8 mouse cellular contexts compared by ENCODE assay signal in the genomic region with DNA sequence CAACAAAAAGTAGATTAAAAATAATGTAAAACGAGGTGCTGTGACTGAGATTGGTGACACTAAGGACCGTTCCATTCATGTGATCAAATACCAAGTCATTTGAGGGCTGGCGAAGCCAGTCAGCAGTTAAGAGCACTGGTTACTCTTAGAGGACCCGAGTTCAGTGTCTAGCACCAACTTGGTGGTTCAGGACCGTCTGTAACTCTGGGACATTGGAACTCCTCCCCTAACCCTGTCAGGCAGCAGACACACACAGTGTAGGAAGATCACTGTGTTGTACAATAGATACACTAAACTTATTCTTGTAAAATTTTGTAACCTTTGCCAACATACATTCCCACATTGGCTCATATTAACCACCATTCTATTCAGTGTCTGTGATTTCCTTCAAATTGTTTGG. TPM values are rescaled to one million over a fixed set of nuclear protein-coding genes. Genes with fewer than 3 reads are reported as not detected.
DNase-seq lines count a peak whose midpoint lies in the region; ATAC-seq and TF ChIP-seq lines count a peak whose summit lies in the region.

No protein-coding gene starts in this region.

- H3K36me3 ChIP-seq in heart, embryonic 13.5 days: peaks cover 38% of the 10 kb centered on the region
- peaks cover 17% of the 10 kb centered on the region for H3K36me3 ChIP-seq in forebrain, postnatal 0 days (ENCODE audit: insufficient read depth)
- H3K36me3 ChIP-seq in macrophage (ENCODE audit: inconsistent target): peaks cover 20% of the 10 kb centered on the region; the same call in 1 of the 2 replicates

- H3K4me3 ChIP-seq in heart, embryonic 13.5 days: peak overlapping the region; percentile 83
- peak overlapping the region; percentile 86 for H3K4me3 ChIP-seq in forebrain, postnatal 0 days (ENCODE audit: low read depth, low read length)
- H3K4me3 ChIP-seq in macrophage (ENCODE audit: inconsistent target): peak overlapping the region; percentile 67

- H3K9me3 ChIP-seq in heart, embryonic 13.5 days: no peaks in the 10 kb centered on the region
- no peaks in the 10 kb centered on the region for H3K9me3 ChIP-seq in forebrain, postnatal 0 days (ENCODE audit: low read length)

- H3K27ac ChIP-seq in heart, embryonic 13.5 days (replicated peaks): no peak overlapping the region
- H3K27ac ChIP-seq in forebrain, postnatal 0 days (ENCODE audit: low read depth, low read length): no peak overlapping the region
- H3K27ac ChIP-seq in macrophage: no peak overlapping the region

- ATAC-seq in heart, embryonic 13.5 days (ENCODE audit: extremely low read depth, insufficient number of reproducible peaks, low FRiP score, low TSS enrichment): no peak
- ATAC-seq in forebrain, postnatal 0 days: no peak
- no peak for ATAC-seq in activated CD4-positive, CD25-positive, alpha-beta regulatory T cell, adult 4 months

- 18% methylated on average over 5 of the region's 5 CpGs for WGBS in heart, embryonic 13.5 days
- WGBS in forebrain, postnatal 0 days: 11% methylated on average over 5 of the region's 5 CpGs
- 26% methylated on average over 5 of the region's 5 CpGs for WGBS in macrophage (ENCODE audit: missing documents)

- H3K79me2 ChIP-seq in macrophage (ENCODE audit: inconsistent target): peaks cover 8% of the 10 kb centered on the region; the same call in 1 of the 2 replicates

- no peak for TF ChIP-seq CTCF in forebrain, postnatal 0 days (IDR thresholded peaks at IDR 0.05; ENCODE audit: low read depth)

- intact Hi-C loops in heart, postnatal 25 days (cut with DNase I): loop anchor here (5.0 kb wide), 1 partner anchor 43 kb away; a partner anchor contains a TSS

- peak overlapping the region; percentile 83 for H3K4me2 ChIP-seq in heart, embryonic 13.5 days
- H3K4me2 ChIP-seq in forebrain, postnatal 0 days (ENCODE audit: low read depth): peak overlapping the region; percentile 68

- no peaks in the 10 kb centered on the region for H3K27me3 ChIP-seq in heart, embryonic 13.5 days (replicated peaks)
- no peaks in the 10 kb centered on the region for H3K27me3 ChIP-seq in forebrain, postnatal 0 days (ENCODE audit: insufficient read depth, low read length)

- H3K4me1 ChIP-seq in heart, embryonic 13.5 days: peaks cover 20% of the 10 kb centered on the region
- H3K4me1 ChIP-seq in forebrain, postnatal 0 days (ENCODE audit: insufficient read depth): 0 out of 2 replicates have a peak, but pooled peaks cover 7% of the 10 kb centered on the region

- peak overlapping the region; percentile 93 for H3K9ac ChIP-seq in heart, embryonic 13.5 days
- peak overlapping the region; percentile 92; the same call in 1 of the 2 replicates for H3K9ac ChIP-seq in forebrain, postnatal 0 days

- DNase-seq in heart, postnatal 25 days (ENCODE audit: low spot score): no peak
- DNase-seq in NIH3T3 (ENCODE audit: low read depth): peak; percentile 11
- DNase-seq in forebrain, postnatal 0 days: no peak
- no peak for DNase-seq in thymus, adult 18-20 months
- DNase-seq in adrenal gland, postnatal 36 days: no peak

RNA-seq across cellular contexts. Expression of a gene that starts 0.8 kb away (rescaled TPM):
- 4.8 and 5.1 TPM in 2 replicates for polyA plus RNA-seq in heart, embryonic 13.5 days (2015; fragmentation: Nextera tagmentation; extraction: Ambion mirVana)
- total RNA-seq in heart, postnatal 25 days (2021): 1 to 10 TPM; 3.1 to 4.1 TPM
- 17.2 and 24.4 TPM in 2 replicates for total RNA-seq in forebrain, postnatal 0 days (2014; rRNA removed)
- polyA plus RNA-seq in forebrain, postnatal 0 days (2015; fragmentation: Nextera tagmentation; extraction: Ambion mirVana): 1.9 and 4.6 TPM in 2 replicates
- total RNA-seq in macrophage (2018; cell fraction: chromatin; rRNA removed): 10 to 100 TPM; 19.2 to 85.4 (median 47.3) TPM
- 1 to 10 TPM; 1.2 to 6.3 (median 3.4) TPM for total RNA-seq in macrophage (2018; cell fraction: cytosol; rRNA removed)
- 10 to 100 TPM in 25 of 26 experiments, 1 to 10 TPM in 1; 7.7 to 57.3 (median 23.3) TPM for total RNA-seq in macrophage (2018; cell fraction: nucleus; rRNA removed)
- polyA plus RNA-seq in macrophage (2018): 3.6 to 6.4 TPM (median 5.9 TPM) in 3 replicates
- total RNA-seq in adrenal gland, postnatal 36 days (2021): 1 to 10 TPM; 6.2 to 8.3 TPM
- polyA plus RNA-seq in activated CD4-positive, CD25-positive, alpha-beta regulatory T cell, adult 4 months (2017; shearing (Covaris generic)): 10 to 100 TPM in 1 of 2 experiments, 1 to 10 TPM in 1; 4.5 to 11.6 TPM

RNA-seq across cellular contexts. Expression of a gene that starts 41.5 kb away (rescaled TPM):
- polyA plus RNA-seq in heart, embryonic 13.5 days (2015; fragmentation: Nextera tagmentation; extraction: Ambion mirVana): 49.1 and 52.4 TPM in 2 replicates
- total RNA-seq in heart, postnatal 25 days (2021): 10 to 100 TPM; 43.6 to 46.4 TPM
- 9.4 and 10.2 TPM in 2 replicates for total RNA-seq in forebrain, postnatal 0 days (2014; rRNA removed)
- 31.7 and 42.7 TPM in 2 replicates for polyA plus RNA-seq in forebrain, postnatal 0 days (2015; fragmentation: Nextera tagmentation; extraction: Ambion mirVana)
- 10 to 100 TPM in 9 of 26 experiments, 1 to 10 TPM in 17; 2.7 to 18.1 (median 7.8) TPM for total RNA-seq in macrophage (2018; cell fraction: chromatin; rRNA removed)
- 10 to 100 TPM in 10 of 26 experiments, 1 to 10 TPM in 16; 4.6 to 15.0 (median 9.3) TPM for total RNA-seq in macrophage (2018; cell fraction: cytosol; rRNA removed)
- 10 to 100 TPM in 7 of 26 experiments, 1 to 10 TPM in 19; 3.0 to 13.8 (median 6.5) TPM for total RNA-seq in macrophage (2018; cell fraction: nucleus; rRNA removed)
- 8.5 to 18.1 TPM (median 9.1 TPM) in 3 replicates for polyA plus RNA-seq in macrophage (2018)
- 10 to 100 TPM; 38.2 to 43.6 TPM for total RNA-seq in adrenal gland, postnatal 36 days (2021)
- polyA plus RNA-seq in activated CD4-positive, CD25-positive, alpha-beta regulatory T cell, adult 4 months (2017; shearing (Covaris generic)): 10 to 100 TPM; 60.7 to 81.2 TPM
